Mouse (Mus musculus) lung, embryonic 16.5 days (tissue): ENCODE measurements at regions not wholly inside any gene's neighbourhood (a gene's known extent, or its start where the extent isn't known, plus 50 kb on each side); places are given as distances from the start of the nearest gene placed in this dataset.

Experiments
- ATAC-seq: fragments of 200-750 bp; cut with Nextera tagmentation; 2 replicates; pipeline ENCODE4 v1.8.0; 2017; ENCODE audit warnings: low read depth, mild to moderate bottlenecking, moderate library complexity
- H3K27ac ChIP-seq: fragments of 300-500 bp; sonication (generic); 2 replicates; pipeline ENCODE4 v1.5.1; 2014; ENCODE audit warnings: mild to moderate bottlenecking, control low read depth, low read length
- H3K27me3 ChIP-seq: fragments of 300-500 bp; sonication (generic); 2 replicates; pipeline ENCODE4 v1.6.1; 2014; ENCODE audit warnings: low read depth, low read length, mixed read lengths; ENCODE audit not compliant: control insufficient read depth, insufficient read depth
- H3K36me3 ChIP-seq: fragments of 300-500 bp; sonication (generic); 2 replicates; pipeline ENCODE4 v1.6.1; 2014; ENCODE audit warnings: low read length; ENCODE audit not compliant: control insufficient read depth, insufficient read depth
- H3K4me1 ChIP-seq: fragments of 300-500 bp; sonication (generic); replicated peaks from 2 replicates; pipeline ENCODE4 v1.6.1; 2014; ENCODE audit warnings: low read length, mixed read lengths; ENCODE audit not compliant: control insufficient read depth, insufficient read depth
- H3K4me2 ChIP-seq: fragments of 300-500 bp; sonication (generic); 2 replicates; pipeline ENCODE4 v1.6.1; 2014; ENCODE audit warnings: low read depth, low read length, control low read depth
- H3K4me3 ChIP-seq: fragments of 300-500 bp; sonication (generic); 2 replicates; pipeline ENCODE4 v1.5.1; 2014; ENCODE audit warnings: mild to moderate bottlenecking, low read length, control low read depth
- H3K9ac ChIP-seq: fragments of 300-500 bp; sonication (generic); 2 replicates; pipeline ENCODE4 v1.6.1; 2014; ENCODE audit warnings: low read length, control low read depth
- H3K9me3 ChIP-seq: fragments of 300-500 bp; sonication (generic); 2 replicates; pipeline ENCODE4 v1.6.1; 2016; ENCODE audit warnings: low read length; ENCODE audit not compliant: control insufficient read depth
- WGBS: fragments of 180-500 bp; shearing (Covaris S2); extraction: QIAGEN DNeasy Blood & Tissue Kit; methylation state at CpG from one replicate; pipeline ENCODE4 v1.1.7; 2014; 5-methylcytosine and 5-hydroxymethylcytosine counted together

DNA sequence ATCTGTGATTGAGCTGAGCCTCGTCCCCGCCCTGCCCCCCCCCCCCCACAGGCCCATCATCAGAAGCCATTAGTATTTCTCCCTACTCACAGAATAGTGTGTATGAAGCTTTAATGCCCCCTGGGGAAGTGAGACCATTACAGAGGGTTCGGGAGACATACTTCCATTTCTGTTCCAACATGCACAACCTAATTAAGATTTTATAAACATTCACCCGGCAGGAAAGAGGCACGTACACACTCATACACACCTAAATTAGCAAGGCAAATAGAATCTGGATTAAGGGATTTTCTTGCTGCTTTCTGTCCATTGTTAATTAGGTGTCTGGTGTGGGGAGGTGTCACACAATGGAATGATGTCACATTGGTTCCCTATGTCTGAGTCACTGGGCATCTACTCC lies 202.8 kb upstream of the Rpl38 start:
- peaks cover 32% of the 10 kb centered on the region for H3K4me1 ChIP-seq
- H3K27ac ChIP-seq = no peak overlapping the region
- no peak for ATAC-seq
- H3K27me3 ChIP-seq = peaks cover 8% of the 10 kb centered on the region; the same call in 1 of the 2 replicates
- H3K4me3 ChIP-seq = no peak overlapping the region
- no peaks in the 10 kb centered on the region for H3K9me3 ChIP-seq
- no peak overlapping the region for H3K9ac ChIP-seq
- H3K4me2 ChIP-seq = no peak overlapping the region
- H3K36me3 ChIP-seq = no peaks in the 10 kb centered on the region
- 44% methylated on average over 5 of the region's 5 CpGs for WGBS

DNA sequence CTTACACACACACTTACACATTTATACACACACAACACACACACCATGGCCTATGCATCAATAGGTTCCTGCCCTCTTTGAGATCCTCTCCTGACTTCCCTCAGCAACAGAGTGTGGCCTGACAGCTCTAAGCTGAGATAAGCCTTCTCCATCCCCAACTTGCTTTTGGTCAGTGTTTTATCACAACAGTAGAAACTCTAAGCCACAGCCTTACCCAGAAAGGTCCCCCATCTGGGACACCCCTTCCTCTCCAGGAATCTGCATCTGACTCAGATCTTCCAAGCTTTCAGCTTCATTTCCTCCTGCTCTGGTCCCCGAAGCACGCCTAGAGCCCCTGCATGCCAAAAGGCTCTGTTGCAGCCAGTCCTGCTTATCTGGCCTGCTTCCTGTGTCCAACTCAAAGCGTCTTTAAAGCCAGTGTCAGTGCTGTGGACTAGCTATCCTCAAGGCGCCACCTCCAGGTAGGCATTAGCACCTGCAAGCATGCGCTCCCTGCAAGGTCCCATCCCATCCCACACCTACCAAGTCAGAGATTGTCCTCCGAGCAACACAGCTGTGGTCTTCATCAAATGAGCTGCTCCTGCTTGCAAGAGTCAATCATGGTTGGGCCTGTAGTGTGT lies 205.5 kb upstream of the Rpl38 start:
- Histone ChIP-seq H3K9me3 (no peaks in the 10 kb centered on the region), H3K4me2 (no peak overlapping the region), H3K27me3 (peaks cover 8% of the 10 kb centered on the region; the same call in 1 of the 2 replicates), H3K4me3 (no peak overlapping the region), H3K9ac (no peak overlapping the region), H3K36me3 (no peaks in the 10 kb centered on the region), H3K27ac (no peak overlapping the region), H3K4me1 (peaks cover 24% of the 10 kb centered on the region)
- WGBS = 15% methylated on average over 6 of the region's 6 CpGs
- peak; percentile 31 for ATAC-seq

DNA sequence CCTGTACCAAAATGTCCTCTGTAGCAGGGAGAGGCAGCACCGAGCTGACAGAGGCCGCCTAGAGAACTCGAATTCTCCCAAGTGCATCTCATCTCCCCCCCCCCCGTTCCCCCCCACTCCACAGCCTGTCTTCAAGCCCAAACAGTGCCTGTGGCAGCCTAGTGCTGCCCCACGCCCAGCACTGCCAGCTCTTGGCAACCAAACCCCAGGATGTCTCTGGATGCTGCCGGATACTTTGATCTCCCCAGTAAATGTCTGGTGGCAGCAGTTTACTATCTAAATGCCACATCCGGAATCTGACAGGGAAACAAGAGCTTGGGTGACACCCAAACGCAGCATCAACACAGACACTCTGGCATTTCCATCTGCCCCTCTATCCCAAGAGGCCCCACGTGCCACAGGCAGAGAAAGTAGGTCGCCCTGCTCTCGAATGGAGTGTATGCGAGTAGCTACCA lies 213.4 kb upstream of the Rpl38 start:
- no peak overlapping the region for H3K4me3 ChIP-seq
- ATAC-seq = no peak; the same call in 1 of the 2 replicates
- WGBS = 41% methylated on average over 12 of the region's 12 CpGs

DNA sequence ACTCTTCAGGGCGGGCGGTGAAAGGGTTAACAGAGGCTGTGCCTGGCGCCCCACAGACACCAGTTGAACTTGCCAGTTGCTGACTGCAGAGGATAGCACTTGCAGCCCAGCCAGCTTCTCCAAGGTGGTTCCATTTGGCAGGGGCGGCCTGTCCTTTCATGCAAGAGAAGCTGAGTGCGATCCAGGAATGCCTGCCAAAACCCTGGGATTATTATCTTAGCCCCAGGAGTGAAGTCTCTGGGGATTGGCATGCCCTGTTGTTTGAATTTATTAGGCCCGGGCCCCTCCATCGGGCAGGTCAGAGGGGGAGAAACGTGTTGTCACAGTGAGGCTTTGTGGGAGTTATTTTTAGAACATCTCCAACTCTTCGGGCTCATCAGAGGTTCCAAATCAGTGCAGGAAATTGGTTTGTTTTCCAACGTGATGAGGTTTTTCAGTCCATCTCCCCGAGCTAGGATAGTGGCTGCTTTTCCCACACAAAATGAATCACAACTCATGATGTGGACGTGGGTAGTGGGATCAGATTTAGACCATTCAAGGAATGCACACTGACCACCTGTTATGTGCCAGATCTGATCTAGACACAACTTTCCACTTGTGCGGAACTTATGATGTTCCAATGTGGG lies 219.4 kb upstream of the Rpl38 start:
- Histone ChIP-seq H3K4me3 (no peak overlapping the region), H3K36me3 (no peaks in the 10 kb centered on the region), H3K27ac (no peak overlapping the region), H3K9me3 (no peaks in the 10 kb centered on the region), H3K27me3 (no peaks in the 10 kb centered on the region), H3K4me2 (no peak overlapping the region), H3K4me1 (peaks cover 34% of the 10 kb centered on the region), H3K9ac (no peak overlapping the region)
- WGBS = 30% methylated on average over 13 of the region's 13 CpGs
- peak; percentile 34 for ATAC-seq

More for the DNA sequence above, 213.4 kb upstream of the Rpl38 start:
- H3K27me3 ChIP-seq = no peaks in the 10 kb centered on the region
- no peaks in the 10 kb centered on the region; the same call in 1 of the 2 replicates for H3K4me1 ChIP-seq
- no peak overlapping the region for H3K9ac ChIP-seq
- H3K4me2 ChIP-seq = no peak overlapping the region
- H3K27ac ChIP-seq = no peak overlapping the region
- no peaks in the 10 kb centered on the region for H3K9me3 ChIP-seq
- no peaks in the 10 kb centered on the region for H3K36me3 ChIP-seq

DNA sequence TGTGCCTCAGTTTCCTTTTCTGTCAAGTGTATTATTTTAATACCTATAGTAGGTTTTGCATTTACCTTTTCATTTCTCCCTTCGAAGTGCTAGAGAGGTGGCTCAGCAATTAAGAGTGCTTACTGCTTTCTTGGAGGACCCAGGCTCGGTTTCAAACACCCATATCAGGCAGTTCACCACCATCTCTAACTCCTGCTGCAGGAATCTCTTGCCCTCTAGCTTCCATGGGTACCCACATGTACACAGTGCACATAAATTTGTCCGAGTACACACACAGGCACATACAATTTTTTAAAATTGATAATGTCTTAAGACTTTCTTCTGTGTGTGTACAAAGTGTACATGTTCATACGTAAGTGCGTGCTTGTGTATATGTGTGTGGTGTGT lies 220.9 kb upstream of the Rpl38 start:
- 81% methylated on average over 5 of the region's 5 CpGs for WGBS
- Histone ChIP-seq H3K4me3 (no peak overlapping the region), H3K27me3 (no peaks in the 10 kb centered on the region; the same call in 1 of the 2 replicates), H3K4me1 (peaks cover 40% of the 10 kb centered on the region), H3K36me3 (no peaks in the 10 kb centered on the region), H3K27ac (no peak overlapping the region), H3K4me2 (peak overlapping the region; percentile 55), H3K9me3 (no peaks in the 10 kb centered on the region), H3K9ac (no peak overlapping the region)
- no peak for ATAC-seq

DNA sequence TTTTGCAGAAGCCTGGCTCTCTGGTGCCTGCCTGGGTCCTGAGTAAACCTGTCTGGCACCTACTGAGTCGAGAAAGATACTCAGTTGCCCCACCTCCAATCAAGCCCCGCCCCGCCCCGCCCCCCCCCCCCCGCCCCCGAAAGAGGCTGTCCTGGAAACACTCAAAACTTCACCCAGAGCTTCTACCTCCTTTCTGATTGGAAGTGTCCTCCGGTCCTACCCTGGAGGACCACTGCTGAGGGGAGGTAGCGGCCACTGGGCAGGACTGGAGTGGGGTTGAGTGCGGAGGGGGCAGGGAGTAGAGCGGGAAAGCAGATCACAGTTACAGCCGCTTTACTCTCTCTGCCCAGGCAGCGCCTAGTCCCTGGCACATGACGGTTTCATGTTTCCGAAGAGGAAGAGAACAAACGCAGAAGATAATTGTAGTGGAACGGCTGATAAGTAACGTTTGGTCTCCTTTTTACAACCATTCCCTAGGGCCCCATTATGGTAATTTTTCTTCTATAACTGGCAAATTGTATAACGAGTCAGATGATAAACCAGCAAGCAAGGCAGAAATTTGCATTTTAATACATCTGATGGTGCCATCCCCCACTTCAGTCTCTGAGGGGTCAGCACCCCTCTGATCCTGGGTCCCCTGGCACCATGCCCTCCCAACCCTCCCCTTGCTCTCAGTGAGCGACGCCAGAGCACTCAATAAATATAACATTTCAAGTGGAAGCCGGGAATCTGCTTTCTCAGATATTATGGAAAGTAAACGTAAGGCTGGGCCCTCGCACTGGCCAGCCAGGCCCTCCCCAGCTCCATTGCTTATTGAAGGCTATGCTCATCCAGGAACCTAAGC lies 221.5 kb upstream of the Rpl38 start:
- Histone ChIP-seq H3K27me3 (no peaks in the 10 kb centered on the region; the same call in 1 of the 2 replicates), H3K4me1 (peaks cover 40% of the 10 kb centered on the region), H3K27ac (peak overlapping the region; percentile 64), H3K9ac (peak overlapping the region; percentile 54), H3K9me3 (no peaks in the 10 kb centered on the region), H3K4me3 (peak overlapping the region; percentile 41), H3K36me3 (no peaks in the 10 kb centered on the region), H3K4me2 (peak overlapping the region; percentile 55)
- peak; percentile 86 for ATAC-seq
- WGBS = 3% methylated on average over 18 of the region's 23 CpGs

DNA sequence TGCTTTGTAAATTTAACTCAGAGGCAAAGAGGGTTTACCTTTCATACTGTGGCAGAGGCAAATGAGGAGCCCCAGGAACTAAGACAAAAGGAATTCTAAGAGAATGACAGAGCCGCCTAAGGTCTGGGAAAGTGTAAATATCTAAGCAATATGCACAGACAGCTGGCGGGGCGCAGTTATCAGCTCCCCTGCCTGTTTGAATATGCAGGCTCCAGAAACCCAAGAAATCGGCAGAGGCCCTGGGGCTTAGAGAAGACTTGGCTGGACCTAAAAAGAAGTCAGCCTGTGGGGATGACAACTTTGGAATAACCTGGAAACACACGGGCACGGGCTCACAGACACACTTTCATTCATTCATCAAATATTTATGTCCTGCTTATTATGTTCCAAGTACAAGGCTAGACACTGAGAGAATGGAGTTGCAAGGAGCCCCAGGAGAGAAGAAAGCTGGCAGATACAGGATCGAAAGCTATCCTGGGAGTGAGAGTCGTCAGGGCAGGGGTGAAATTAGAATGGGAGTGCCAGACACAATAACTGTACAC lies 222.2 kb upstream of the Rpl38 start:
- no peaks in the 10 kb centered on the region for H3K9me3 ChIP-seq
- no peaks in the 10 kb centered on the region for H3K36me3 ChIP-seq
- H3K4me2 ChIP-seq = peak overlapping the region; percentile 55
- H3K27me3 ChIP-seq = no peaks in the 10 kb centered on the region; the same call in 1 of the 2 replicates
- peaks cover 40% of the 10 kb centered on the region for H3K4me1 ChIP-seq
- H3K27ac ChIP-seq = peak overlapping the region; percentile 52
- peak overlapping the region; percentile 41; the same call in 1 of the 2 replicates for H3K4me3 ChIP-seq
- 8% methylated on average over 8 of the region's 8 CpGs for WGBS
- peak overlapping the region; percentile 30; the same call in 1 of the 2 replicates for H3K9ac ChIP-seq
- ATAC-seq = no peak

DNA sequence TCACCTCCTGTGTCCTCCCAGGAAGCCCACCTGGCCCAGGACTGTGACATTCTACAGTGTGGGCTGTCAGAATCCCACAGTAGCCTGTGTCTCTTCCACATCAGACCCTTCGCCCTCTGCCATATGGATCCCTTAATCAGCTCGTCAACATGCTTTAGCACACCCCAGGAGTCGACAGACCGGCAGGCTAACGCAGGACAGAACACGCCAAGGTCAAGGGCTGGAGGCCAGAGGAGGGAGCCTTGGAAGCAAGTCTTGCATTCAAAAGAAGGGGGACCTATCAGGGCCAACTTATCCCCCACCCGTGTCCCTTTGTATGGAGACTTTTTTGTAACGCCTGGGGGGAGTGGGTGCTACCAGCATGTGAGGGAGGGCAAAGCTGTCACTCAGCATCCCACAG lies 224.1 kb upstream of the Rpl38 start:
- no peak overlapping the region for H3K27ac ChIP-seq
- H3K27me3 ChIP-seq = no peaks in the 10 kb centered on the region; the same call in 1 of the 2 replicates
- no peaks in the 10 kb centered on the region for H3K36me3 ChIP-seq
- H3K9me3 ChIP-seq = no peaks in the 10 kb centered on the region
- no peak overlapping the region for H3K4me3 ChIP-seq
- no peak for ATAC-seq
- H3K9ac ChIP-seq = no peak overlapping the region
- 26% methylated on average over 8 of the region's 8 CpGs for WGBS
- peaks cover 40% of the 10 kb centered on the region for H3K4me1 ChIP-seq
- H3K4me2 ChIP-seq = no peak overlapping the region

DNA sequence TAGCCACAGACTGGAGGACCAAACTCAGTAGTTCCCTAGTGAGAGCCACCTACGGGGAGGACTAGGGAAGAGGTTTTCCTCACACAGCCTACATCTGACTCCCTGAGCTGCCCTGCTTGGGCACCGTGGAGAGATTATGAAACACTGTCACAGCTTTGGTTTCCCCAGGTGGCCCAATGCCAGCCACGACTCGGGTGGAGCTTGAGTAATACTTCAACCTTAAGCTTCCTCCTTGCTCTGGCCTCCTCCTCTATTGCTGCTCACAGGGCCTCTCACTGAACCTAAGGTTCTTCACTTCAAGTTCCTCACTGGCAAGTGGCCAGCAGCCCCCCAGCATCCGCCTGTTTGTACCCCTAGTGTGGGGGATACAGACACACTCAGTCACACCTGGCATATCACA lies 224.9 kb upstream of the Rpl38 start:
- Histone ChIP-seq H3K4me3 (no peak overlapping the region), H3K9ac (no peak overlapping the region), H3K27me3 (no peaks in the 10 kb centered on the region; the same call in 1 of the 2 replicates), H3K36me3 (no peaks in the 10 kb centered on the region), H3K4me2 (no peak overlapping the region), H3K4me1 (peaks cover 36% of the 10 kb centered on the region), H3K9me3 (no peaks in the 10 kb centered on the region), H3K27ac (no peak overlapping the region)
- ATAC-seq = no peak; the same call in 1 of the 2 replicates
- 35% methylated on average over 5 of the region's 5 CpGs for WGBS
